Mouse (Mus musculus): ENCODE data around the gene Antxrl.

- TF ChIP-seq GATA1 (IDR thresholded peaks at IDR 0.05; ENCODE audit: low read length) = no peak
- no peak for TF ChIP-seq TAL1 (IDR thresholded peaks at IDR 0.05; ENCODE audit: low read length)
Measured at GRCm38 (mm10) chr14:34096161-34096560, 43.7 kb downstream of the Antxrl start.

Measured in erythroblast, embryonic 14.5 days (primary cell).